Mouse (Mus musculus): ENCODE data around the gene Ccdc93. TPM values are rescaled to one million over a fixed set of nuclear protein-coding genes. Genes with fewer than 3 reads are reported as not detected.

The Ccdc93 gene
- total and polyA plus RNA-seq, 3 experiments: 21.3 to 21.5 TPM; not detected in 1

- no peak overlapping the region for H3K4me3 ChIP-seq (ENCODE audit: control insufficient read depth in 1 of 2, insufficient read depth in 1 of 2, low read depth in 2 of 2, low read length in 2 of 2)
- H3K4me1 ChIP-seq (ENCODE audit: control insufficient read depth in 1 of 2, insufficient read depth in 2 of 2, low read length in 2 of 2): no peaks in the 10 kb centered on the region
- no peaks in the 10 kb centered on the region for H3K79me2 ChIP-seq (ENCODE audit: control insufficient read depth, insufficient read depth, low read length, poor library complexity)
- DNase-seq (ENCODE audit: low read depth, low spot score): no peak
- no peak overlapping the region for H3K27ac ChIP-seq (ENCODE audit: control insufficient read depth, low read depth, low read length)
- H3K27me3 ChIP-seq (ENCODE audit: control insufficient read depth in 1 of 2, insufficient read depth in 2 of 2, low read length in 2 of 2): peaks cover 0 to 3% of the 10 kb centered on the region in 2 experiments; a peak in 1 of 4 replicates
- H3K9me3 ChIP-seq (replicated peaks; ENCODE audit: insufficient read depth, low read length): no peaks in the 10 kb centered on the region
- no peak overlapping the region for H3K9ac ChIP-seq (ENCODE audit: control insufficient read depth, low read depth, low read length, poor library complexity, severe bottlenecking)
- TF ChIP-seq SMC3 (IDR thresholded peaks at IDR 0.05; ENCODE audit: low read depth, low read length) (no peak), SIN3A (IDR thresholded peaks at IDR 0.05; ENCODE audit: low read length) (no peak), MXI1 (IDR thresholded peaks at IDR 0.05; ENCODE audit: low read depth, low read length) (no peak), TBP (IDR thresholded peaks at IDR 0.05; ENCODE audit: low read depth, low read length) (no peak), ZC3H11A (IDR thresholded peaks at IDR 0.05; ENCODE audit: low read depth, low read length) (no peak), NELFE (IDR thresholded peaks at IDR 0.05; ENCODE audit: low read depth, low read length) (no peak), ZMIZ1 (IDR thresholded peaks at IDR 0.05; ENCODE audit: low read depth, low read length) (no peak), MAX (IDR thresholded peaks at IDR 0.05; ENCODE audit: low read length) (no peak), POLR2AphosphoS5 (IDR thresholded peaks at IDR 0.05; ENCODE audit: borderline replicate concordance, low read depth, low read length) (no peak), MYC (IDR thresholded peaks at IDR 0.05; ENCODE audit: low read depth, low read length) (no peak), MEF2A (IDR thresholded peaks at IDR 0.05; ENCODE audit: extremely low read depth, insufficient replicate concordance, low read depth, low read length, poor library complexity, severe bottlenecking) (no peak), CTCF (IDR thresholded peaks at IDR 0.05 in 2 of 3, conservative IDR thresholded peaks at IDR 0.05 in 1 of 3; ENCODE audit: control insufficient read depth in 1 of 3, insufficient read depth in 1 of 3, low read depth in 2 of 3, low read length in 3 of 3, poor library complexity in 1 of 3, severe bottlenecking in 1 of 3) (no peak), E2F4 (IDR thresholded peaks at IDR 0.05; ENCODE audit: borderline replicate concordance, low read depth, low read length) (no peak), POLR2AphosphoS2 (IDR thresholded peaks at IDR 0.05; ENCODE audit: low read length) (no peak), ELF1 (IDR thresholded peaks at IDR 0.05; ENCODE audit: low read depth, low read length) (no peak), RAD21 (IDR thresholded peaks at IDR 0.05; ENCODE audit: low read depth, low read length) (no peak)
- H3K36me3 ChIP-seq (ENCODE audit: control insufficient read depth in 1 of 2, insufficient read depth in 2 of 2, low read length in 2 of 2): no peaks in the 10 kb centered on the region
Measured at GRCm38 (mm10) chr1:121388312-121388711, 42.5 kb upstream of the Ccdc93 start.

- Histone ChIP-seq H3K4me3 (ENCODE audit: control insufficient read depth in 1 of 2, insufficient read depth in 1 of 2, low read depth in 2 of 2, low read length in 2 of 2) (no peak overlapping the region), H3K36me3 (ENCODE audit: control insufficient read depth in 1 of 2, insufficient read depth in 2 of 2, low read length in 2 of 2) (no peaks in the 10 kb centered on the region), H3K9me3 (replicated peaks; ENCODE audit: insufficient read depth, low read length) (no peaks in the 10 kb centered on the region), H3K27me3 (ENCODE audit: control insufficient read depth in 1 of 2, insufficient read depth in 2 of 2, low read length in 2 of 2) (peaks cover 0 to 3% of the 10 kb centered on the region in 2 experiments; a peak in 1 of 4 replicates), H3K9ac (ENCODE audit: control insufficient read depth, low read depth, low read length, poor library complexity, severe bottlenecking) (no peak overlapping the region), H3K4me1 (ENCODE audit: control insufficient read depth in 1 of 2, insufficient read depth in 2 of 2, low read length in 2 of 2) (no peaks in the 10 kb centered on the region), H3K27ac (ENCODE audit: control insufficient read depth, low read depth, low read length) (no peak overlapping the region), H3K79me2 (ENCODE audit: control insufficient read depth, insufficient read depth, low read length, poor library complexity) (no peaks in the 10 kb centered on the region)
- TF ChIP-seq MAFK (IDR thresholded peaks at IDR 0.05; ENCODE audit: borderline replicate concordance, low read depth, low read length) (no peak), SMC3 (IDR thresholded peaks at IDR 0.05; ENCODE audit: low read depth, low read length) (no peak), GATA1 (IDR thresholded peaks at IDR 0.05; ENCODE audit: low read depth, low read length) (no peak), MYC (IDR thresholded peaks at IDR 0.05; ENCODE audit: low read depth, low read length) (no peak), ELF1 (IDR thresholded peaks at IDR 0.05; ENCODE audit: low read depth, low read length) (no peak), MAX (IDR thresholded peaks at IDR 0.05; ENCODE audit: low read length) (no peak), TCF12 (IDR thresholded peaks at IDR 0.05; ENCODE audit: low read depth, low read length) (no peak), USF2 (IDR thresholded peaks at IDR 0.05; ENCODE audit: borderline replicate concordance in 1 of 2, insufficient read depth in 1 of 2, low read depth in 1 of 2, low read length in 2 of 2) (no peak)
- no peak for DNase-seq (ENCODE audit: low read depth, low spot score)
Measured at GRCm38 (mm10) chr1:121388732-121389131, 42.1 kb upstream of the Ccdc93 start.
